Mouse (Mus musculus) midbrain, postnatal 0 days (tissue): ENCODE results near the gene Tyro3. TPM values are rescaled to one million over a fixed set of nuclear protein-coding genes. Genes with fewer than 3 reads are reported as not detected.
A peak's percentile ranks its signal among the peaks of the same experiment; 100 is the strongest.

Experiments
- ATAC-seq: fragments of 200-750 bp; cut with Nextera tagmentation; 2 replicates; pipeline ENCODE4 v1.8.0; 2017; ENCODE audit warnings: moderate number of reproducible peaks, mild to moderate bottlenecking, moderate TSS enrichment, moderate library complexity; ENCODE audit not compliant: low FRiP score
- DNase-seq: peaks from one replicate; pipeline ENCODE4 v3.0.0-alpha.2; 2015; ENCODE audit warnings: low spot score
- H3K27ac ChIP-seq: fragments of 300-500 bp; sonication (generic); 2 replicates; pipeline ENCODE4 v1.5.1; 2014; ENCODE audit warnings: low read depth, mild to moderate bottlenecking, low read length, mixed read lengths
- H3K27me3 ChIP-seq: fragments of 300-500 bp; sonication (generic); 2 replicates; pipeline ENCODE4 v1.6.1; 2014; ENCODE audit warnings: low read length, control low read depth, mixed read lengths; ENCODE audit not compliant: insufficient read depth
- H3K36me3 ChIP-seq: fragments of 300-500 bp; sonication (generic); 2 replicates; pipeline ENCODE4 v1.6.1; 2014; ENCODE audit warnings: low read length, control low read depth, mixed read lengths; ENCODE audit not compliant: insufficient read depth
- H3K4me1 ChIP-seq: fragments of 300-500 bp; sonication (generic); 2 replicates; pipeline ENCODE4 v1.6.1; 2014; ENCODE audit warnings: mild to moderate bottlenecking, control low read depth, antibody characterized with exemption, low read length, mixed read lengths; ENCODE audit not compliant: insufficient read depth
- H3K4me2 ChIP-seq: fragments of 300-500 bp; sonication (generic); 2 replicates; pipeline ENCODE4 v1.6.1; 2014; ENCODE audit warnings: low read depth, mild to moderate bottlenecking, low read length, mixed read lengths; ENCODE audit not compliant: poor library complexity, severe bottlenecking
- H3K4me3 ChIP-seq: fragments of 300-500 bp; sonication (generic); 2 replicates; pipeline ENCODE4 v1.5.1; 2014; ENCODE audit warnings: low read depth, mild to moderate bottlenecking, low read length, moderate library complexity
- H3K9ac ChIP-seq: fragments of 300-500 bp; sonication (generic); replicated peaks from 2 replicates; pipeline ENCODE4 v1.6.1; 2014; ENCODE audit warnings: mild to moderate bottlenecking, low read length, moderate library complexity, mixed read lengths; ENCODE audit not compliant: poor library complexity, severe bottlenecking
- H3K9me3 ChIP-seq: fragments of 300-500 bp; sonication (generic); 2 replicates; pipeline ENCODE4 v1.6.1; 2016; ENCODE audit warnings: low read length, control low read depth
- CTCF ChIP-seq: IDR thresholded peaks from 2 replicates; pipeline ENCODE4 v1.5.1; 2016; ENCODE audit warnings: antibody characterized with exemption, mild to moderate bottlenecking
- WGBS: fragments of 180-500 bp; shearing (Covaris S2); extraction: QIAGEN DNeasy Blood & Tissue Kit; methylation state at CpG from one replicate; pipeline ENCODE4 v1.1.7; 2014; 5-methylcytosine and 5-hydroxymethylcytosine counted together
- polyA plus RNA-seq: library from polyadenylated mRNA; unstranded; fragments of >200 nt; fragmentation: Nextera tagmentation; extraction: Ambion mirVana; gene quantifications from 2 replicates; pipeline ENCODE4 v1.2.1, GENCODE M21; 2015
- total RNA-seq: library from RNA; depleted of rRNA; stranded (reverse); fragments of >200 nt; gene quantifications from 2 replicates; pipeline ENCODE4 v1.2.3, GENCODE M21; 2014

Tyro3 gene
- total and polyA plus RNA-seq, 2 experiments from 2014 or later = 21.3 to 66.3 TPM

GRCm38 (mm10) chr2:119802767-119803617, 5.5 kb downstream of the Tyro3 start:
- ATAC-seq = 0 out of 2 replicates have a peak, but pooled peaks have one; percentile 21
- H3K4me1 ChIP-seq = no peaks in the 10 kb centered on the region

GRCm38 (mm10) chr2:119803618-119804274, 6.2 kb downstream of the Tyro3 start:
- Histone ChIP-seq H3K4me1 (no peaks in the 10 kb centered on the region), H3K9me3 (no peaks in the 10 kb centered on the region), H3K4me3 (no peak overlapping the region), H3K4me2 (no peak overlapping the region), H3K36me3 (peaks cover 8% of the 10 kb centered on the region), H3K27me3 (no peaks in the 10 kb centered on the region), H3K27ac (no peak overlapping the region), H3K9ac (no peak overlapping the region)
- TF ChIP-seq CTCF = no peak
- DNase-seq = no peak
- 21% methylated on average over 6 of the region's 6 CpGs for WGBS
- no peak for ATAC-seq

More at GRCm38 (mm10) chr2:119802767-119803617, 5.5 kb downstream of the Tyro3 start:
- H3K27ac ChIP-seq = no peak overlapping the region
- no peak overlapping the region for H3K4me2 ChIP-seq
- H3K4me3 ChIP-seq = no peak overlapping the region
- no peak overlapping the region for H3K9ac ChIP-seq
- H3K9me3 ChIP-seq = no peaks in the 10 kb centered on the region
- 25% methylated on average over 10 of the region's 10 CpGs for WGBS
- no peak for TF ChIP-seq CTCF
- no peaks in the 10 kb centered on the region for H3K27me3 ChIP-seq
- peaks cover 7% of the 10 kb centered on the region for H3K36me3 ChIP-seq
- DNase-seq = peak; percentile 59

- 39% methylated on average over 5 of the region's 5 CpGs for WGBS
- no peak overlapping the region for H3K4me2 ChIP-seq
- no peak for ATAC-seq
These were observed 6.7 kb downstream of the Tyro3 start for GRCm38 (mm10) chr2:119804275-119804628.

GRCm38 (mm10) chr2:119804776-119805175, 7.2 kb downstream of the Tyro3 start:
- no peak for ATAC-seq

More at GRCm38 (mm10) chr2:119804275-119804628, 6.7 kb downstream of the Tyro3 start:
- TF ChIP-seq CTCF = no peak
- Histone ChIP-seq H3K4me1 (no peaks in the 10 kb centered on the region), H3K36me3 (peaks cover 10% of the 10 kb centered on the region), H3K27me3 (no peaks in the 10 kb centered on the region), H3K27ac (no peak overlapping the region), H3K9ac (no peak overlapping the region), H3K9me3 (no peaks in the 10 kb centered on the region), H3K4me3 (no peak overlapping the region)
- DNase-seq = no peak

GRCm38 (mm10) chr2:119805536-119805935, 8.0 kb downstream of the Tyro3 start:
- Histone ChIP-seq H3K4me2 (no peak overlapping the region), H3K27ac (no peak overlapping the region), H3K9me3 (no peaks in the 10 kb centered on the region), H3K4me3 (no peak overlapping the region), H3K36me3 (peaks cover 22% of the 10 kb centered on the region), H3K27me3 (no peaks in the 10 kb centered on the region), H3K9ac (no peak overlapping the region), H3K4me1 (no peaks in the 10 kb centered on the region)
- 49% methylated on average over 8 of the region's 8 CpGs for WGBS
- no peak for ATAC-seq
- no peak for TF ChIP-seq CTCF
- no peak for DNase-seq

More at GRCm38 (mm10) chr2:119804776-119805175, 7.2 kb downstream of the Tyro3 start:
- DNase-seq = peak; percentile 77
- 27% methylated on average over 9 of the region's 9 CpGs for WGBS
- H3K9me3 ChIP-seq = no peaks in the 10 kb centered on the region
- no peak overlapping the region for H3K4me2 ChIP-seq
- peaks cover 15% of the 10 kb centered on the region for H3K36me3 ChIP-seq
- no peak overlapping the region for H3K4me3 ChIP-seq
- no peak overlapping the region for H3K9ac ChIP-seq
- H3K27ac ChIP-seq = no peak overlapping the region
- no peaks in the 10 kb centered on the region for H3K4me1 ChIP-seq
- no peaks in the 10 kb centered on the region for H3K27me3 ChIP-seq
- no peak for TF ChIP-seq CTCF

GRCm38 (mm10) chr2:119808438-119808837, 10.9 kb downstream of the Tyro3 start:
- TF ChIP-seq CTCF = no peak
- DNase-seq (no peak), ATAC-seq (no peak)
- 50% methylated on average over 4 of the region's 4 CpGs for WGBS
- no peak overlapping the region for H3K27ac ChIP-seq
- H3K27me3 ChIP-seq = no peaks in the 10 kb centered on the region
- no peak overlapping the region for H3K9ac ChIP-seq
- no peaks in the 10 kb centered on the region for H3K9me3 ChIP-seq
- H3K36me3 ChIP-seq = peaks cover 39% of the 10 kb centered on the region
- H3K4me1 ChIP-seq = no peaks in the 10 kb centered on the region
- H3K4me3 ChIP-seq = no peak overlapping the region
- H3K4me2 ChIP-seq = no peak overlapping the region
